Mouse (Mus musculus): ENCODE results near the gene Actr1a. TPM values are rescaled to one million over a fixed set of nuclear protein-coding genes. Genes with fewer than 3 reads are reported as not detected.
A peak's percentile ranks its signal among the peaks of the same experiment; 100 is the strongest.

Gene Actr1a
- polyA plus RNA-seq, 1 experiment from 2014 or later: 49.4 TPM

DNA sequence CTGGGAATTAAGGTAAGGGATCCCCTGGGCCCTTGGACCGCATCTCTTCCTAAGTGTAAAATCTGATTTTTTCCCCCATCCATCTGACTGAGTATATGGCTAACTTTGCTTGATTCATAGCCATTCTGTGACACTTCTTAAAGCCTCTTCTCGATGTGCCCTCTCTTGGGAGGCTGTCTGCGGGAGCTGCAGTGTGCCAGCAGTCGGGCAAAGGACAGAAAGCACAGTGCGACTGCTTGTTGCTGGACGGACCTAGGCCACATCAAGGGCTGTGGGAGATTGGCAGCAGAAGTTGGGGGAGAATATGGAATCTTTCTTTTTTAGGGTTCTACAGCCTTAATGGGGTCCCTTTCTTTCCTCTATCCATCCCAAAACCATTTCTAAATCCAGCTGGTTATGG lies 3.8 kb upstream of the Actr1a start:
- 82% methylated on average over 6 of the region's 6 CpGs for WGBS (ENCODE audit: insufficient replicate concordance)
- Histone ChIP-seq H3K4me3 (replicated peaks) (no peak overlapping the region), H3K4me1 (replicated peaks) (peaks cover 38% of the 10 kb centered on the region), H3K27ac (replicated peaks) (no peak overlapping the region), H3K9me3 (replicated peaks) (no peaks in the 10 kb centered on the region), H3K9ac (no peak overlapping the region), H3K4me2 (no peak overlapping the region), H3K36me3 (replicated peaks) (peaks cover 15% of the 10 kb centered on the region), H3K27me3 (no peaks in the 10 kb centered on the region)
- no peak for ATAC-seq (ENCODE audit: insufficient read depth)

DNA sequence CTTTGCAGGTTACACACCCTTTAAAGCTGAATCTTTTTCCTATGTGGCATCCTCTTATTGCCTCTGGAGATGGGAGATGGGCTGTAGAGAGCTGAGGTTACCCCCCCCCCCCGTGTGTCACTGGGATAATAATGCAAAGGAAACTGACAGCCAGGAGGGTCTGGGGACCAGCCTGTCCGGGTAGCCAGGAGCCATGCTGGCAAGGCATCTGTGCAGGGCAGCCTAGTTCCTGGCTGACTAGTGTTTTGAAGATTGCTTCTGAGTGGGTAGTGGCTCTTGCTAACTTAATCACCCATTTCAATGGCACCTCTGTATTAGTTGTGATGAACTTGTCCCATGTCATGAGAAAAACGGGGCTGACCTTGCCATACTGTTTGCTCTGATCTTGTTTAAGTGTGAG lies 2.9 kb upstream of the Actr1a start:
- no peak overlapping the region for H3K4me2 ChIP-seq
- peaks cover 14% of the 10 kb centered on the region for H3K36me3 ChIP-seq (replicated peaks)
- no peaks in the 10 kb centered on the region for H3K9me3 ChIP-seq (replicated peaks)
- ATAC-seq (ENCODE audit: insufficient read depth): no peak
- peaks cover 48% of the 10 kb centered on the region for H3K4me1 ChIP-seq (replicated peaks)
- H3K27me3 ChIP-seq: no peaks in the 10 kb centered on the region
- 0 out of 2 replicates have a peak overlapping the region, but pooled peaks have one; percentile 16 for H3K9ac ChIP-seq
- no peak overlapping the region for H3K27ac ChIP-seq (replicated peaks)
- WGBS (ENCODE audit: insufficient replicate concordance): 49% methylated on average over 3 of the region's 3 CpGs
- H3K4me3 ChIP-seq (replicated peaks): no peak overlapping the region

- Histone ChIP-seq H3K27me3 (no peaks in the 10 kb centered on the region), H3K9ac (peak overlapping the region; percentile 83), H3K9me3 (replicated peaks) (no peaks in the 10 kb centered on the region), H3K4me1 (replicated peaks) (peaks cover 50% of the 10 kb centered on the region), H3K27ac (replicated peaks) (no peak overlapping the region), H3K4me3 (replicated peaks) (peak overlapping the region; percentile 82), H3K4me2 (peak overlapping the region; percentile 99), H3K36me3 (replicated peaks) (peaks cover 6% of the 10 kb centered on the region; the same call in 1 of the 2 replicates)
- 4% methylated on average over 19 of the region's 19 CpGs for WGBS (ENCODE audit: insufficient replicate concordance)
- no peak for ATAC-seq (ENCODE audit: insufficient read depth)
Measured at GRCm38 (mm10) chr19:46397436-46398001, 2.0 kb upstream of the Actr1a start.

- under 1% methylated on average over 57 of the region's 57 CpGs for WGBS (ENCODE audit: insufficient replicate concordance)
- Histone ChIP-seq H3K4me3 (replicated peaks) (peak within 1 kb of the TSS; percentile 82), H3K9me3 (replicated peaks) (no peaks in the 10 kb centered on the region), H3K36me3 (replicated peaks) (peaks cover 9% of the 10 kb centered on the region; the same call in 1 of the 2 replicates), H3K4me2 (peak within 1 kb of the TSS; percentile 99), H3K27ac (replicated peaks) (peak within 1 kb of the TSS; percentile 77), H3K4me1 (replicated peaks) (peaks cover 54% of the 10 kb centered on the region), H3K9ac (peak within 1 kb of the TSS; percentile 83), H3K27me3 (no peaks in the 10 kb centered on the region)
- ATAC-seq (ENCODE audit: insufficient read depth): peak; percentile 78
Measured at GRCm38 (mm10) chr19:46396686-46397435, 1.3 kb upstream of the Actr1a start, which contains the start of gene Sufu. Sufu (plus strand) TSS chr19:46396896.

DNA sequence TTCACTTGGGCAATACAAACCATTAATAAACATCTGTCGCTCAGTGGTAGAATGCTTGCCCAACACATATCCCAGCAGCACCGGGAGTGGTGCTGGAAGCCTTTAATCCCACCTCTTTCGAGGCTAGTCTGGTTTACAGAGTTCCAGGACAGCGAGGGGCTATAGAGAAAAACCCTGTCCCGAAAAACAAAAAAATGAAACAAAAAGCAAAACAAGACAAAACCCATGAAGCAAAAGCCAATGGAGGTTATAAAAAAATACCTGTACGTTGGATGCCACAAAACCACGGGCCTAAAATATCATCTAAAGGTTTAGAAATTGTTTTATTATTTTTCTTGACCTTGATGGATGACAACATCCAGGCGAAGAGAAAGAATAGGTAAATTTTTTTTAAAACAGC lies 561 bp upstream of the Actr1a start:
- Histone ChIP-seq H3K27me3 (no peaks in the 10 kb centered on the region), H3K4me1 (replicated peaks) (peaks cover 57% of the 10 kb centered on the region), H3K4me3 (replicated peaks) (peak overlapping the region; percentile 82), H3K36me3 (replicated peaks) (peaks cover 9% of the 10 kb centered on the region; the same call in 1 of the 2 replicates), H3K9me3 (replicated peaks) (no peaks in the 10 kb centered on the region), H3K9ac (peak overlapping the region; percentile 80), H3K27ac (replicated peaks) (peak overlapping the region; percentile 77), H3K4me2 (peak overlapping the region; percentile 99)
- 8% methylated on average over 8 of the region's 8 CpGs for WGBS (ENCODE audit: insufficient replicate concordance)
- ATAC-seq (ENCODE audit: insufficient read depth): no peak

DNA sequence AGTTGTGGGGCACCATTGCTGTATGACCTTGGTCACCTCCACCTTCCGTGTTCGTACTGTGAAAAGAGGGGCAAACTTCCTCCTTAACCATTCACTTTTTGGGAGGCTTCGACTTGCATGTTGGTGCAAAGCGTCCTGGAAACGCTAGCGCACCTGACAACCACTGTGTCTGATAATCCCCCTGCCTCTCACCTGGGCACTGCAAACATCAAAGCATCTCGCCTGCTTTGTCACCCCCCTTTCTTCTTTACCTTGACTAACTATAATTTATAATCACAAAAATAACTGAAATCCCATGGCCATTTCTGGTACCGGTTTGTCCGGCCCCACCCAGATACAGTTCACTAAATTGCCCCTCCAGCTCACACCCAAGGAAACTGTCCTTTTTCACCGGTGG lies 838 bp downstream of the Actr1a start:
- Histone ChIP-seq H3K27ac (replicated peaks) (peak overlapping the region; percentile 29; the same call in 1 of the 2 replicates), H3K4me3 (replicated peaks) (peak overlapping the region; percentile 82), H3K9me3 (replicated peaks) (no peaks in the 10 kb centered on the region), H3K4me1 (replicated peaks) (peaks cover 54% of the 10 kb centered on the region), H3K4me2 (peak overlapping the region; percentile 99), H3K27me3 (no peaks in the 10 kb centered on the region), H3K9ac (peak overlapping the region; percentile 58), H3K36me3 (replicated peaks) (peaks cover 9% of the 10 kb centered on the region; the same call in 1 of the 2 replicates)
- 3% methylated on average over 10 of the region's 10 CpGs for WGBS (ENCODE audit: insufficient replicate concordance)
- ATAC-seq (ENCODE audit: insufficient read depth): no peak

DNA sequence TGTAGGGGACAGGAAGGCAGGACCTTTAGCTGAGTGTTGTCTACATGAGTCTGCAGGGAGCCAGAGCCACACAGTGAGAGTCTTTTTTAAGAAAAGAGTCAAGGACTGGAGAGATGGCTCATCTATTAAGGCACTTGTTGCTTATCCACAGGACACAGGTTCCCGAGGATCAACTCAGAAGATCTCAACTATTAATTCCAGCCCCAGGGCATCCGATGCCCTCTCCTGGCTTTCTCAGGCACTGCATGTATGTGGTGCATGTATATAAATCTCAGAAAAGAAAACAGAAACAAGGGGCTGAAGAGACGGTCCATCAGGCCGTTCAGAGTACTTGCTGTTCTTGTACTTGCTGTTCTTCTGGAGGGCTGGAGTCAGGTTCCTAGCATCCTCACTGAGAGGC lies 3.5 kb downstream of the Actr1a start:
- Histone ChIP-seq H3K36me3 (replicated peaks) (peaks cover 30% of the 10 kb centered on the region), H3K4me2 (no peak overlapping the region), H3K27ac (replicated peaks) (no peak overlapping the region), H3K4me3 (replicated peaks) (no peak overlapping the region), H3K9ac (no peak overlapping the region), H3K9me3 (replicated peaks) (no peaks in the 10 kb centered on the region), H3K4me1 (replicated peaks) (peaks cover 36% of the 10 kb centered on the region), H3K27me3 (no peaks in the 10 kb centered on the region)
- WGBS (ENCODE audit: insufficient replicate concordance): 29% methylated on average over 4 of the region's 4 CpGs
- no peak for ATAC-seq (ENCODE audit: insufficient read depth)

DNA sequence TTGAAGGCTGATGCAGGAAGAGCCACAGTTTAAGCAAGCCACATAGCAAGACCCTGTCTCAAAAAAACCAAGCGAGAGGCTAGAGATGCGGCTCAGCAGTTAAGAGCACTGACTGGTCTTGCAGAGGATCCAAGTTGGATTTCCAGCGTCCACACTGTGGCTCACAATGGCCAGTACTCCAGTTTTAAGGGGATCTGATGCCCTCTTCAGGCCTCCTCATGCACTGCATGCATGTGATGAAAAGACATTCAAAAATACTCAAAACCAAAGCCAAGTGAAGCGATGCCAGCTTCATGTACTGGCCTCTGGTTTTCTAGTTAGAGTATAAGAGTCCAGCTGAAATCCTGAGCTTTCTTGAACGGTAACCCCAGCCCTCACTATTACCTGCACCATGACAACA lies 5.7 kb downstream of the Actr1a start:
- peaks cover 24% of the 10 kb centered on the region for H3K4me1 ChIP-seq (replicated peaks)
- no peak overlapping the region for H3K4me3 ChIP-seq (replicated peaks)
- H3K36me3 ChIP-seq (replicated peaks): peaks cover 46% of the 10 kb centered on the region
- H3K27ac ChIP-seq (replicated peaks): no peak overlapping the region
- H3K9me3 ChIP-seq (replicated peaks): no peaks in the 10 kb centered on the region
- WGBS (ENCODE audit: insufficient replicate concordance): 87% methylated on average over 5 of the region's 5 CpGs
- no peak for ATAC-seq (ENCODE audit: insufficient read depth)
- H3K9ac ChIP-seq: no peak overlapping the region
- no peak overlapping the region for H3K4me2 ChIP-seq
- no peaks in the 10 kb centered on the region for H3K27me3 ChIP-seq

GRCm38 (mm10) chr19:46382275-46382674 lies 13.3 kb downstream of the Actr1a start:
- no peak overlapping the region for H3K27ac ChIP-seq (replicated peaks)
- H3K4me3 ChIP-seq (replicated peaks): no peak overlapping the region
- no peak for ATAC-seq (ENCODE audit: insufficient read depth)
- H3K36me3 ChIP-seq (replicated peaks): peaks cover 94% of the 10 kb centered on the region
- no peak overlapping the region for H3K4me2 ChIP-seq
- no peaks in the 10 kb centered on the region for H3K27me3 ChIP-seq
- 94% methylated on average over 9 of the region's 9 CpGs for WGBS (ENCODE audit: insufficient replicate concordance)
- no peaks in the 10 kb centered on the region for H3K9me3 ChIP-seq (replicated peaks)
- no peak overlapping the region for H3K9ac ChIP-seq
- H3K4me1 ChIP-seq (replicated peaks): no peaks in the 10 kb centered on the region

DNA sequence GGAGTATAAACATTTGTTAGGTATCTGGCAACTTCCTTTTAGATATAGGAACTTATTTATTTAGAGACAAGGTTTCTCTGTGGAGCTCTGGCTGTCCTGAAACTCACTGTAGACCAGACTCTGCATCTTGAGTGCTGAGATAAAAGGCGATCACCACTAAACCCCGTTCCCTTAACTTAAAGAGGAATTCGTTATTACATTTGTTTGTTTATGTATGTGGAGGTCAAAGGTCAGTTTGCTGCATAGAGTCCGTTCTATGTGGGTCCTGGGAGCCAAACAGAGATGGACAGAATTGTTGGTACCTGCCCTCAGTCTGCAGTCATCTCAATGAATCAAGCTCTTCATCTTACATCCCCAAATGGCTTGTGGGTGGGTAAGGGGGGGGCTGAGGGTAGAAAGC lies 19.7 kb downstream of the Actr1a start:
- H3K9ac ChIP-seq: no peak overlapping the region
- WGBS (ENCODE audit: insufficient replicate concordance): 56% methylated on average over 4 of the region's 4 CpGs
- H3K9me3 ChIP-seq (replicated peaks): no peaks in the 10 kb centered on the region
- peaks cover 10% of the 10 kb centered on the region for H3K4me1 ChIP-seq (replicated peaks)
- no peak overlapping the region for H3K4me2 ChIP-seq
- H3K36me3 ChIP-seq (replicated peaks): peaks cover 48% of the 10 kb centered on the region
- ATAC-seq (ENCODE audit: insufficient read depth): no peak
- no peak overlapping the region for H3K27ac ChIP-seq (replicated peaks)
- no peaks in the 10 kb centered on the region for H3K27me3 ChIP-seq
- H3K4me3 ChIP-seq (replicated peaks): no peak overlapping the region

- no peaks in the 10 kb centered on the region for H3K27me3 ChIP-seq
- peaks cover 44% of the 10 kb centered on the region for H3K36me3 ChIP-seq (replicated peaks)
- 73% methylated on average over 5 of the region's 5 CpGs for whole genome bisulfite sequencing (ENCODE audit: insufficient replicate concordance)
- no peak overlapping the region for H3K9ac ChIP-seq
- H3K4me1 ChIP-seq (replicated peaks): peaks cover 10% of the 10 kb centered on the region
- no peak overlapping the region for H3K4me3 ChIP-seq (replicated peaks)
- ATAC-seq (ENCODE audit: insufficient read depth): no peak
- H3K4me2 ChIP-seq: no peak overlapping the region
- no peaks in the 10 kb centered on the region for H3K9me3 ChIP-seq (replicated peaks)
- H3K27ac ChIP-seq (replicated peaks): no peak overlapping the region
Measured at GRCm38 (mm10) chr19:46375489-46375888, 20.1 kb downstream of the Actr1a start.
